Mouse (Mus musculus) MEL (cell line): ENCODE data around the gene Tpd52l1.
"Not testable (repeated sequence)": the region's sequence is repeated elsewhere in the genome, so short reads cannot be mapped to it uniquely, and the experiment has no call there.

Experiments used
- EP300 ChIP-seq, 2 experiments: IDR thresholded peaks; 2 replicates each; pipeline ENCODE4 v1.6.1; 2011; ENCODE audit warnings: improper control_type of control experiment in 2 of 2, low read length in 2 of 2, low read depth in 1 of 2, mild to moderate bottlenecking in 1 of 2
- POLR2A ChIP-seq, 2 experiments: IDR thresholded peaks; 2 replicates each; pipeline ENCODE4 v1.6.1; 2011 to 2012; ENCODE audit warnings: low read length in 2 of 2, mild to moderate bottlenecking in 2 of 2, control low read depth in 1 of 2, improper control_type of control experiment in 1 of 2, low read depth in 1 of 2, moderate library complexity in 1 of 2; ENCODE audit not compliant: control insufficient read depth in 1 of 2, insufficient read depth in 1 of 2, poor library complexity in 1 of 2
- POLR2AphosphoS2 ChIP-seq: IDR thresholded peaks from 2 replicates; pipeline ENCODE4 v1.6.1; 2011; ENCODE audit warnings: low read length, improper control_type of control experiment

DNA sequence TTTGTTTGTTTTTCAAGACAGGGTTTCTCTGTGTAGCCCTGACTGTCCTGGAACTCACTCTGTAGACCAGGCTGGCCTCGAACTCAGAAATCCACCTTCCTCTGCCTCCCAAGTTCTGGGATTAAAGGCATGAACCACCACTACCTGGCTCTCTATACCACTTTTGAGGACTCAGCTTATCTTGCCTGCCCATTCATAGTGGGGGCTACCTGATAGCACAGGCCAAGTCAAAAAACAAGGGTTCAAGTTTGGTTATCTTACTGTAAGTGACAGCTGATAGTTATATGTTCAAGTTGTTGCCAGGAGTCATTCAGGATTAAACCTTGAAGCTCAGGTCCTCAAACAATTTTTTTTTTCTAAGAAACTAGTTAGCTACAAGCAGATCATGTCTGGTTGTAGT is 57.2 kb downstream of the Tpd52l1 start:
- not testable (repeated sequence) for TF ChIP-seq POLR2AphosphoS2; POLR2A (IDR thresholded peaks at IDR 0.05; ENCODE audit: control insufficient read depth in 1 of 2, insufficient read depth in 1 of 2, low read depth in 1 of 2, low read length in 2 of 2, poor library complexity in 1 of 2)
- TF ChIP-seq EP300 (IDR thresholded peaks at IDR 0.05; ENCODE audit: low read depth in 1 of 2, low read length in 2 of 2) = peak in 1 of 2 experiments; percentile 30; a peak in 1 of 4 replicates
